Mouse (Mus musculus) gastrocnemius, adult 2 months (tissue): ENCODE results near the gene Siva1. TPM values are rescaled to one million over a fixed set of nuclear protein-coding genes. Genes with fewer than 3 reads are reported as not detected.

Experiments
- DNase-seq: peaks from one replicate; pipeline ENCODE4 v3.0.0; 2022
- H3K27ac ChIP-seq: fragments of 200-600 bp; 2 replicates; pipeline ENCODE4 v1.8.1; 2022; ENCODE audit warnings: mild to moderate bottlenecking
- H3K4me3 ChIP-seq: fragments of 200-600 bp; 2 replicates; pipeline ENCODE4 v1.8.1; 2022; ENCODE audit warnings: mild to moderate bottlenecking, moderate library complexity
- CTCF ChIP-seq: fragments of 200-600 bp; IDR thresholded peaks from 2 replicates; pipeline ENCODE4 v1.8.1; 2022; ENCODE audit warnings: antibody characterized with exemption, mild to moderate bottlenecking, moderate library complexity
- intact Hi-C: fragments of 180-260 bp; cut with DNase I; formaldehyde crosslinking; loops from one replicate; pipeline ENCODE4 v1.15.1; 2025
- total RNA-seq, 2 experiments: library from RNA; stranded (reverse); gene quantifications; 2 replicates each; pipeline ENCODE4 v1.2.3; 2021

Gene Siva1
- total RNA-seq, 2 experiments from 2014 or later = 18.6 to 25.3 TPM

GRCm38 (mm10) chr12:112646139-112646538, 1.7 kb downstream of the Siva1 start:
- H3K4me3 ChIP-seq = no peak overlapping the region
- intact Hi-C loops = no loop called here
- TF ChIP-seq CTCF = no peak
- H3K27ac ChIP-seq = no peak overlapping the region
- no peak for DNase-seq

GRCm38 (mm10) chr12:112648081-112648480, 3.6 kb downstream of the Siva1 start:
- H3K27ac ChIP-seq = no peak overlapping the region
- no peak for DNase-seq
- intact Hi-C loops = no loop called here
- H3K4me3 ChIP-seq = no peak overlapping the region
- no peak for TF ChIP-seq CTCF

- Histone ChIP-seq H3K4me3 (no peak overlapping the region), H3K27ac (no peak overlapping the region)
- intact Hi-C loops = loop anchor here (10.0 kb wide), 1 partner anchor 173 kb away; the partner anchor contains the start of gene Cdca4
- TF ChIP-seq CTCF = no peak
- no peak for DNase-seq
Measured at GRCm38 (mm10) chr12:112651778-112652439, 7.4 kb downstream of the Siva1 start.

GRCm38 (mm10) chr12:112653157-112653824, 8.8 kb downstream of the Siva1 start:
- intact Hi-C loops = loop anchor here (1.0 to 10.0 kb wide), 2 partner anchors 54 to 172 kb away; partner anchors contain the start of gene Cdca4
- peak; percentile 91 for DNase-seq
- no peak overlapping the region for H3K4me3 ChIP-seq
- no peak overlapping the region for H3K27ac ChIP-seq
- peak; percentile 98; the same call in 1 of the 2 replicates for TF ChIP-seq CTCF

- no peak for TF ChIP-seq CTCF
- intact Hi-C loops = loop anchor here (10.0 kb wide), 1 partner anchor 171 kb away; the partner anchor contains the start of gene Cdca4
- no peak for DNase-seq
- Histone ChIP-seq H3K4me3 (no peak overlapping the region), H3K27ac (no peak overlapping the region)
Measured at GRCm38 (mm10) chr12:112654076-112654475, 9.6 kb downstream of the Siva1 start.

GRCm38 (mm10) chr12:112658619-112659018, 14.1 kb downstream of the Siva1 start:
- intact Hi-C loops = loop anchor here (10.0 kb wide), 1 partner anchor 166 kb away; the partner anchor contains the start of gene Cdca4
- no peak for DNase-seq
- H3K27ac ChIP-seq = no peak overlapping the region
- TF ChIP-seq CTCF = no peak
- no peak overlapping the region for H3K4me3 ChIP-seq

GRCm38 (mm10) chr12:112659109-112659508, 14.6 kb downstream of the Siva1 start:
- intact Hi-C loops = loop anchor here (10.0 kb wide), 1 partner anchor 166 kb away; the partner anchor contains the start of gene Cdca4
- no peak overlapping the region for H3K4me3 ChIP-seq
- TF ChIP-seq CTCF = peak; percentile 90
- peak; percentile 85 for DNase-seq
- no peak overlapping the region for H3K27ac ChIP-seq

- Histone ChIP-seq H3K4me3 (no peak overlapping the region), H3K27ac (no peak overlapping the region)
- TF ChIP-seq CTCF = no peak
- DNase-seq = no peak
- intact Hi-C loops = loop anchor here (2.0 kb wide), 1 partner anchor 46 kb away; no protein-coding TSS in a partner anchor
Measured at GRCm38 (mm10) chr12:112660576-112661326, 16.3 kb downstream of the Siva1 start.

- no peak overlapping the region for H3K27ac ChIP-seq
- no peak for DNase-seq
- TF ChIP-seq CTCF = no peak
- no peak overlapping the region for H3K4me3 ChIP-seq
- intact Hi-C loops = loop anchor here (2.0 kb wide), 1 partner anchor 46 kb away; no protein-coding TSS in a partner anchor
Measured at GRCm38 (mm10) chr12:112661327-112661605, 16.8 kb downstream of the Siva1 start.

GRCm38 (mm10) chr12:112661851-112662250, 17.4 kb downstream of the Siva1 start:
- intact Hi-C loops = loop anchor here (2.0 kb wide), 1 partner anchor 45 kb away; no protein-coding TSS in a partner anchor
- Histone ChIP-seq H3K27ac (no peak overlapping the region), H3K4me3 (no peak overlapping the region)
- peak; percentile 62 for DNase-seq
- no peak for TF ChIP-seq CTCF

GRCm38 (mm10) chr12:112663303-112663702, 18.8 kb downstream of the Siva1 start:
- no peak overlapping the region for H3K27ac ChIP-seq
- DNase-seq = no peak
- H3K4me3 ChIP-seq = no peak overlapping the region
- intact Hi-C loops = no loop called here
- TF ChIP-seq CTCF = no peak

GRCm38 (mm10) chr12:112663716-112664115, 19.2 kb downstream of the Siva1 start:
- Histone ChIP-seq H3K27ac (no peak overlapping the region), H3K4me3 (no peak overlapping the region)
- DNase-seq = no peak
- intact Hi-C loops = no loop called here
- TF ChIP-seq CTCF = no peak

- TF ChIP-seq CTCF = no peak
- no peak for DNase-seq
- intact Hi-C loops = no loop called here
- no peak overlapping the region for H3K4me3 ChIP-seq
- no peak overlapping the region for H3K27ac ChIP-seq
Measured at GRCm38 (mm10) chr12:112664124-112664523, 19.6 kb downstream of the Siva1 start.
